Mouse (Mus musculus): ENCODE data around the gene Keg1. TPM values are rescaled to one million over a fixed set of nuclear protein-coding genes. Genes with fewer than 3 reads are reported as not detected.

Gene Keg1
- polyA plus RNA-seq, 1 experiment from 2014 or later = not detected

Other genes starting within 250 kb of the Keg1 start
- 0.76 and 1.1 TPM in 2 replicates for gene Mpeg1, start 235.0 kb upstream of the Keg1 start, polyA plus RNA-seq (2016; fragmentation: Nextera tagmentation; extraction: Ambion mirVana)
- gene Dtx4, start 194.3 kb upstream of the Keg1 start, polyA plus RNA-seq (2016; fragmentation: Nextera tagmentation; extraction: Ambion mirVana) = 58.4 and 63.3 TPM in 2 replicates
- gene Fam111a, start 150.0 kb upstream of the Keg1 start, polyA plus RNA-seq (2016; fragmentation: Nextera tagmentation; extraction: Ambion mirVana) = 13.3 and 15.7 TPM in 2 replicates
- not detected in 2 replicates for gene Gm4952, start 95.8 kb upstream of the Keg1 start, polyA plus RNA-seq (2016; fragmentation: Nextera tagmentation; extraction: Ambion mirVana)
- not detected in 2 replicates for gene Glyat, start 62.5 kb upstream of the Keg1 start, polyA plus RNA-seq (2016; fragmentation: Nextera tagmentation; extraction: Ambion mirVana)
- gene Olfr1442, start 25.3 kb upstream of the Keg1 start, polyA plus RNA-seq (2016; fragmentation: Nextera tagmentation; extraction: Ambion mirVana) = not detected in 2 replicates
- not detected in 2 replicates for gene Olfr1443, start 17.7 kb upstream of the Keg1 start, polyA plus RNA-seq (2016; fragmentation: Nextera tagmentation; extraction: Ambion mirVana)
- 1.5 and 1.6 TPM in 2 replicates for gene Cntf, start 69.8 kb downstream of the Keg1 start, polyA plus RNA-seq (2016; fragmentation: Nextera tagmentation; extraction: Ambion mirVana)
- gene Zfp91, start 100.3 kb downstream of the Keg1 start, polyA plus RNA-seq (2016; fragmentation: Nextera tagmentation; extraction: Ambion mirVana) = 19.3 and 19.9 TPM in 2 replicates
- gene Lpxn, start 100.4 kb downstream of the Keg1 start, polyA plus RNA-seq (2016; fragmentation: Nextera tagmentation; extraction: Ambion mirVana) = 1.3 and 1.4 TPM in 2 replicates
- gene Gm5244, start 150.9 kb downstream of the Keg1 start, polyA plus RNA-seq (2016; fragmentation: Nextera tagmentation; extraction: Ambion mirVana) = not detected in 2 replicates
- not detected in 2 replicates for gene Olfr1444, start 161.5 kb downstream of the Keg1 start, polyA plus RNA-seq (2016; fragmentation: Nextera tagmentation; extraction: Ambion mirVana)
- gene Olfr1445, start 188.1 kb downstream of the Keg1 start, polyA plus RNA-seq (2016; fragmentation: Nextera tagmentation; extraction: Ambion mirVana) = not detected in 2 replicates
- not detected in 2 replicates for gene Olfr1446, start 197.7 kb downstream of the Keg1 start, polyA plus RNA-seq (2016; fragmentation: Nextera tagmentation; extraction: Ambion mirVana)
- gene Olfr1447, start 208.0 kb downstream of the Keg1 start, polyA plus RNA-seq (2016; fragmentation: Nextera tagmentation; extraction: Ambion mirVana) = not detected in 2 replicates
- gene Olfr1448, start 228.6 kb downstream of the Keg1 start, polyA plus RNA-seq (2016; fragmentation: Nextera tagmentation; extraction: Ambion mirVana) = not detected in 2 replicates
- gene Olfr1449, start 235.1 kb downstream of the Keg1 start, polyA plus RNA-seq (2016; fragmentation: Nextera tagmentation; extraction: Ambion mirVana) = not detected in 2 replicates